Mouse (Mus musculus): ENCODE data around the gene Mrtfb. TPM values are rescaled to one million over a fixed set of nuclear protein-coding genes. Genes with fewer than 3 reads are reported as not detected.

The Mrtfb gene
- polyA plus RNA-seq, 1 experiment from 2014 or later = 13.5 TPM

DNA sequence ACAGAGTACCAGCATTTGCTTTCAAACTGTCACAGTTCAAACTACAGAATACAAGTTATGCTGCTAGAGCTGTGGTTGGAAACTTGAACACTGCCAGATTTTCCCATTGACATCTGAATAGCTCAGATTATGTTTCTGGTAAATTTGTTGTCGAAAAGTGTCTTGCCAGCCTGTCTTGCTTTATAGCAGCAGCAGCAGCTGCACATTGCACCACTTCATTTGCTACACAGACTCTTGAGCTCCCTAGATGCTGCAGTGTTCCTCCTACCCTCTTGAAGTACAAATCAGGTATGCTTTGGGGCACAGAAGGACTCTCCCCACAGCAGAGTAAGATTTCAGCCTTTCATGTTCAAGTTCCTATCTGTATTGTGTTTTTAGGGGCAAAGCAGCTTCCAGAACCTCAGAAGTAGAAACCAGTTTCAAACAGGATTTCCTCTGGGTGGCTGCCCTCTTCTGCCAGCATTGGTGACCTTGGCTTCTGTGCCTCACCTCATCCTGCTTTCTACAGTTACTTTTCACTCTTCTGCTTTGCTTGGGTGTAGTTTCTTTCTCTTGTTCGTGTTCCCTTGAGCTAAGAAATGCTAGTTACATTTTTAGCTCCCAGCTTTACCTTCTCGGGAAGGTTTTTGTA, 49.9 kb downstream of the Mrtfb start:
- Histone ChIP-seq H3K9ac (replicated peaks; ENCODE audit: low read depth, low read length) (no peak overlapping the region), H3K4me1 (ENCODE audit: control insufficient read depth, insufficient read depth, low read length) (no peaks in the 10 kb centered on the region), H3K9me3 (ENCODE audit: control insufficient read depth, low read length) (no peaks in the 10 kb centered on the region), H3K4me2 (ENCODE audit: low read depth, low read length) (no peak overlapping the region), H3K4me3 (ENCODE audit: low read depth, low read length) (no peak overlapping the region), H3K27ac (ENCODE audit: low read depth, low read length) (no peak overlapping the region), H3K27me3 (ENCODE audit: control insufficient read depth, insufficient read depth, low read length) (no peaks in the 10 kb centered on the region), H3K36me3 (ENCODE audit: control insufficient read depth, insufficient read depth, low read length) (no peaks in the 10 kb centered on the region; the same call in 1 of the 2 replicates)
- 90% methylated on average over 3 of the region's 3 CpGs for WGBS
- ATAC-seq (ENCODE audit: low read depth) = no peak

DNA sequence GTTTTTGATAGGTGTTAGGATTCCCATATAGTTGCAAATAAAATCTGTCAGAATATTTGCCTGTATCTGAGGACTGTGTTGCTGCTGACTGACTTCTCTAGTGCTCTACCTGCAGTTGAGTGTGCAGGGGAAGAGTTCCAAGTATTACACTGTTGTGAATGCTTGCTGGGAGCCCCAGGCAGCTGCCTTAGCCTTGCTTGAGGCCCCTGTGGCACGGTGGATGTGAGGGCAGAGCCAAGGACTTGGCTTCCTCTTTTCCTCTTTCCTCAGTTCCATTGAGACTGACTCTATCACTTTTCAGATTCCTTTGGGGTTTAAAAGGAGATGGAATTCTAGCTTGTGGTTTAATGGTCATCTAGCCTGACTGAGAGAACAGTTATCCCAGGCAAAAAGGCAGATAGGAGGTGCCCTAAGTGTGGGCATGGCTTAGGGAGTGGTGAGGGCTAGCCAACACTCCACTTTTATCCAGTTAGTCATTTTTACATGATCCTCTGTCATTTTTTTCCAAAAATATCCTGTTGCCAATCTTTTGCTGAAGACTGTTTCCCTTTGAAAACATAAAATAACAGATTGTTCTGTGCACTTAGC, 53.9 kb downstream of the Mrtfb start:
- ATAC-seq (ENCODE audit: low read depth) = no peak
- Histone ChIP-seq H3K36me3 (ENCODE audit: control insufficient read depth, insufficient read depth, low read length) (no peaks in the 10 kb centered on the region), H3K4me2 (ENCODE audit: low read depth, low read length) (no peak overlapping the region), H3K4me1 (ENCODE audit: control insufficient read depth, insufficient read depth, low read length) (no peaks in the 10 kb centered on the region), H3K27me3 (ENCODE audit: control insufficient read depth, insufficient read depth, low read length) (no peaks in the 10 kb centered on the region), H3K27ac (ENCODE audit: low read depth, low read length) (no peak overlapping the region), H3K4me3 (ENCODE audit: low read depth, low read length) (no peak overlapping the region), H3K9me3 (ENCODE audit: control insufficient read depth, low read length) (no peaks in the 10 kb centered on the region), H3K9ac (replicated peaks; ENCODE audit: low read depth, low read length) (no peak overlapping the region)
- WGBS = 84% methylated on average over 1 of the region's 1 CpGs

DNA sequence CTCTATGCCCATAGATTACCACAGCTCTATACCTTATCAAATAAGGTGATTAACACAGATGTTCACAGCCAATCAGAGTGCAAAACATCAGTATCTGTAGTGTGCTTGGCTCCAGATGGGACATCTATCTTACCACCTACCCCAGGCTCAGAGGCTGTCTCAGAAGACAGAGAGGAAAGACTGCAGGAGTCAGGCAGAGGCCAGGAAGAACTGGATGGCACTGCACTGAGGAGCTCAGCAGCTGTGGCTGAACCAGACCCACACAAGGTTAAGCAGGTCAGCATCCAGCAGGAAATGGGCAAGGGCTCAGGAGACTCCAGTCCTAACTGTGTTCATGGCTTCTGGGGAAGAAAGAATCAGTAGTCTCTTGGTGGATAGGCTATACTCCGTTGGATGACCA, 55.1 kb downstream of the Mrtfb start:
- Histone ChIP-seq H3K36me3 (ENCODE audit: control insufficient read depth, insufficient read depth, low read length) (no peaks in the 10 kb centered on the region), H3K27ac (ENCODE audit: low read depth, low read length) (no peak overlapping the region), H3K4me1 (ENCODE audit: control insufficient read depth, insufficient read depth, low read length) (no peaks in the 10 kb centered on the region), H3K4me2 (ENCODE audit: low read depth, low read length) (no peak overlapping the region), H3K9me3 (ENCODE audit: control insufficient read depth, low read length) (no peaks in the 10 kb centered on the region), H3K9ac (replicated peaks; ENCODE audit: low read depth, low read length) (no peak overlapping the region), H3K27me3 (ENCODE audit: control insufficient read depth, insufficient read depth, low read length) (no peaks in the 10 kb centered on the region), H3K4me3 (ENCODE audit: low read depth, low read length) (no peak overlapping the region)
- no peak for ATAC-seq (ENCODE audit: low read depth)
- WGBS = 97% methylated on average over 1 of the region's 1 CpGs

DNA sequence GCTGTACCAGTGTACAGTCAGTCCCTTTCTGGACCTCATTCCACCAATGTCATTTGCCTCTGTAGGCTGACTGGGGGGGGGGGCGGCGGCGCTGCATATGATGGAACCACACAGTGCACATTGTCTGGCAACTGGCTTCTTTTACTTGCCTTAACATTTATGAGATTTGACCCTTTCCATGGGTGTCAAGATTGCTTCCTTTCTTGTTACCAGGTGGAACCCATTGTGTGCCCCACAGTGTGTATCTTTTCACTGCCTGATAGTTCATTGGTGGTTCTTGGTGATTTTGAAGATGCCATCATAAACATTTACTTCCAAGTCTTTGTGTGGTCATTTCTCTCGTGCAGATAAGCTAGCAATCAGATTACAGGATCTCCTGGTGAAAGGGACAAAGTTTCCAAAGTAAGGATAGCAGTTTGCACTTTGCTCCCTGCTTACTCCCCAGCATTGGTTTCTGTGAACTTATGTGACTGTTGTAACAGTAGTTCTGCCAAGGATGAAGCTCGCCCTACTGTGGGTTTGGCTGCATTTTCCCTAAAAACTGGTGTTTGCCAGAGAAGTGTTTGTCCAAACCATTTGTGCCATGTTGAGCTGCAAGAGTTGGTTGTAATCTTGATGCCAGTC, 56.9 kb downstream of the Mrtfb start:
- WGBS = 93% methylated on average over 5 of the region's 5 CpGs
- no peaks in the 10 kb centered on the region for H3K4me1 ChIP-seq (ENCODE audit: control insufficient read depth, insufficient read depth, low read length)
- no peak overlapping the region for H3K4me3 ChIP-seq (ENCODE audit: low read depth, low read length)
- H3K36me3 ChIP-seq (ENCODE audit: control insufficient read depth, insufficient read depth, low read length) = no peaks in the 10 kb centered on the region
- ATAC-seq (ENCODE audit: low read depth) = no peak
- no peak overlapping the region for H3K27ac ChIP-seq (ENCODE audit: low read depth, low read length)
- no peaks in the 10 kb centered on the region for H3K9me3 ChIP-seq (ENCODE audit: control insufficient read depth, low read length)
- no peak overlapping the region for H3K9ac ChIP-seq (replicated peaks; ENCODE audit: low read depth, low read length)
- H3K27me3 ChIP-seq (ENCODE audit: control insufficient read depth, insufficient read depth, low read length) = no peaks in the 10 kb centered on the region
- no peak overlapping the region for H3K4me2 ChIP-seq (ENCODE audit: low read depth, low read length)

DNA sequence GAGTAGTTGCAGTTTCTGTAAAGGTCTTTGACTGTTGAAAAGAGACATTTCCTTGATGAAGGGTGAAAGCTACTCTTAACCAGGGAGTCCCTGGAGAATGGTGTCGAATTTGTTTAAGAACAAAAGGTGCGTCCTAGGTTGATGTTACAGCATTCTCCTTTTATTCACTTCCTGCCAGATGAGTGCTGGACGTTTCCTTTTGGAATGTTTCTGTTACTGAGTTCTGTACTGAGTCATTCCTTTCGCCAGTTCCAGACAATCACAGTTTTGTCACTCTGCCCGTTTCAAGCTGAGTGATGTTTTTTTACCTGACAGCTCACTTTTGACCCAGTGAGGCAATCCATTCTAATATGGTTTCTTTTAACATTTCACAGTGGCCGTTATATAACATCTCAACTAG, 67.5 kb downstream of the Mrtfb start:
- no peak for ATAC-seq (ENCODE audit: low read depth)
- H3K4me3 ChIP-seq (ENCODE audit: low read depth, low read length) = no peak overlapping the region

DNA sequence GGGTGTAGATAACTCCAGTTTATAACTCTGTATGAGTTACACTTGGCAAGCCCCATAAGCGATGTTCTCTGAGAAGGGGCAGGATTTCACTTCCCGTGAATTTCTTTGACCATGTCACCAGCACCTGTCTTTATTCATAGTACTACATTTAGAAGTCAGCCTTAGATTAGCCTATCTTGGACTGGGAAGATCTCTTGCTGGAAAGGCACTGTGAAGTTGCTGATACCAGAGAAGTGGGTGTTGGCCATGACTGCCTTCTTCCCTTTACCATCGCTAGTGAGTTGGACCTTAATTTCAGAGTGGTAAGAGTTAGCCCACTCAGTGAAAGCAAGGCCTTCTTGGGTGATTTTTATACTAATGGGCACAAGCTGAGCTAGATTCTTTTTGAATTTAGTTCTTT, 70.3 kb downstream of the Mrtfb start:
- no peaks in the 10 kb centered on the region for H3K36me3 ChIP-seq (ENCODE audit: control insufficient read depth, insufficient read depth, low read length)
- no peak overlapping the region for H3K4me3 ChIP-seq (ENCODE audit: low read depth, low read length)
- no peaks in the 10 kb centered on the region for H3K27me3 ChIP-seq (ENCODE audit: control insufficient read depth, insufficient read depth, low read length)
- no peak overlapping the region for H3K9ac ChIP-seq (replicated peaks; ENCODE audit: low read depth, low read length)
- WGBS = 98% methylated on average over 3 of the region's 3 CpGs
- H3K27ac ChIP-seq (ENCODE audit: low read depth, low read length) = no peak overlapping the region
- H3K9me3 ChIP-seq (ENCODE audit: control insufficient read depth, low read length) = no peaks in the 10 kb centered on the region
- no peaks in the 10 kb centered on the region for H3K4me1 ChIP-seq (ENCODE audit: control insufficient read depth, insufficient read depth, low read length)
- no peak overlapping the region for H3K4me2 ChIP-seq (ENCODE audit: low read depth, low read length)
- ATAC-seq (ENCODE audit: low read depth) = no peak

More for the DNA sequence above, 67.5 kb downstream of the Mrtfb start:
- H3K4me1 ChIP-seq (ENCODE audit: control insufficient read depth, insufficient read depth, low read length) = no peaks in the 10 kb centered on the region
- H3K9me3 ChIP-seq (ENCODE audit: control insufficient read depth, low read length) = no peaks in the 10 kb centered on the region
- H3K27ac ChIP-seq (ENCODE audit: low read depth, low read length) = no peak overlapping the region
- H3K27me3 ChIP-seq (ENCODE audit: control insufficient read depth, insufficient read depth, low read length) = no peaks in the 10 kb centered on the region
- H3K4me2 ChIP-seq (ENCODE audit: low read depth, low read length) = no peak overlapping the region
- 43% methylated on average over 6 of the region's 6 CpGs for WGBS
- H3K9ac ChIP-seq (replicated peaks; ENCODE audit: low read depth, low read length) = no peak overlapping the region
- no peaks in the 10 kb centered on the region for H3K36me3 ChIP-seq (ENCODE audit: control insufficient read depth, insufficient read depth, low read length)

DNA sequence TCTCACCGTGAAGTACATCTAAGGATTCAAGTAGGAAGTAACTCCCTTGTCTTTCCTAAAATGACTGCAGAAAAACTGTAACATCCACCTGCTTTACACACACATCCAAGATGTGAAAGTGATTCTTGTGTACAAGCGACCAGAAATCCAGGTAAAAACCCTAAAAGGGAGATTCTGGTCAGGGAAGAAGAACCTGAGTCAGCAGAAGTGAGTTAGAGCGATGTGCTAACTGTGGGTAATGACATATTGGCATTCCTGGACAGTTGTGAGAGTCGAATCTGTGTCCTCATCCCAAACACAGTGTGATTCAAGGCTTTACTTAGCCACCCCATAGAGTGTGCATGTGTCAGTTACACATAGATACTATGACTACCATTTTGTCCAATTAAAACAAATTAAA, 72.4 kb downstream of the Mrtfb start:
- H3K36me3 ChIP-seq (ENCODE audit: control insufficient read depth, insufficient read depth, low read length) = no peaks in the 10 kb centered on the region

DNA sequence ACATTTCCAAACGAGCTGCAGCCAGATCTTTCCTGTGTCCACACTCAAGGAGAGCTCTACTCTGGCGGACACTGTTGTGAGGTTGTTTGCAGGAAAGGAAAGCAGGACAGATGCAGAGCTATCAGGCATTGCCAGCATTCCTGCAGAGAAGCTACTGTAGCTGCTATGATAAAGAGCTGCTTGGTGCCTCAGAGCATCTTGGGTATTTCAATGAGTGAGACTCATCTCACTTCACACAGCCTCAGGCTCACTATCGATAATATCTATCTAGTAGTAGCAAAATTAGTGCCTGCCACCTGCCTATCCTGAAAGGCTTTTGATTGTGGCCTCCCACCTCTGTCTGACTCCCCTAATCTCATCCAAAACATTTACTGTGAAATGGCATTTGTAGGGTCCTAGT, 73.4 kb downstream of the Mrtfb start:
- Histone ChIP-seq H3K36me3 (ENCODE audit: control insufficient read depth, insufficient read depth, low read length) (no peaks in the 10 kb centered on the region), H3K4me3 (ENCODE audit: low read depth, low read length) (no peak overlapping the region), H3K27ac (ENCODE audit: low read depth, low read length) (no peak overlapping the region), H3K4me2 (ENCODE audit: low read depth, low read length) (no peak overlapping the region), H3K4me1 (ENCODE audit: control insufficient read depth, insufficient read depth, low read length) (no peaks in the 10 kb centered on the region), H3K9me3 (ENCODE audit: control insufficient read depth, low read length) (no peaks in the 10 kb centered on the region), H3K27me3 (ENCODE audit: control insufficient read depth, insufficient read depth, low read length) (no peaks in the 10 kb centered on the region), H3K9ac (replicated peaks; ENCODE audit: low read depth, low read length) (no peak overlapping the region)
- 74% methylated on average over 3 of the region's 3 CpGs for WGBS
- ATAC-seq (ENCODE audit: low read depth) = no peak

More for the DNA sequence above, 72.4 kb downstream of the Mrtfb start:
- Histone ChIP-seq H3K4me2 (ENCODE audit: low read depth, low read length) (no peak overlapping the region), H3K27me3 (ENCODE audit: control insufficient read depth, insufficient read depth, low read length) (no peaks in the 10 kb centered on the region), H3K27ac (ENCODE audit: low read depth, low read length) (no peak overlapping the region), H3K4me1 (ENCODE audit: control insufficient read depth, insufficient read depth, low read length) (no peaks in the 10 kb centered on the region), H3K4me3 (ENCODE audit: low read depth, low read length) (no peak overlapping the region), H3K9ac (replicated peaks; ENCODE audit: low read depth, low read length) (no peak overlapping the region), H3K9me3 (ENCODE audit: control insufficient read depth, low read length) (no peaks in the 10 kb centered on the region)
- no peak for ATAC-seq (ENCODE audit: low read depth)
- WGBS = 94% methylated on average over 4 of the region's 4 CpGs

DNA sequence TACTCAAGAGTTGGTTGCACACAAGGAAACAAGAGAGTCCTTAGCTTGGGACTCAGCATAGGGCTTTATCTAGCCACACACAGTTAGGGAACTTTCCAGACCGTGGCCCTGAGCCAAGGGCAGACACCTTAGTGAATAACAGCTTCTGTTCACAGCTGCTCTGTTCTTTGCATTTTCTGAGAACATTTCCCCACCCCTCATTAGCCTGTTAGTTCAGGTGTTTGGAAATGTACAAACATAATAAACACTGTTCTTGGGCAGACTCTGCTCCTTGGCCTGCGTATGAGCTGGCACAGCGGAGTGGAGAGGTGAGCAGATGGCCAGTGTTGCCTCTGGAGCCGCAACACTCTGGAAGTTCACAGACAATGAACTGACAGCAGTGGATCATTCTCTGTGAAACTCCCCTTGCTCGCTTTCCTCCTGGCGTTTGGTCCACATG, 74.0 kb downstream of the Mrtfb start:
- 50% methylated on average over 6 of the region's 6 CpGs for WGBS
- no peak for ATAC-seq (ENCODE audit: low read depth)
- H3K4me1 ChIP-seq (ENCODE audit: control insufficient read depth, insufficient read depth, low read length) = no peaks in the 10 kb centered on the region

More for the DNA sequence above, 74.0 kb downstream of the Mrtfb start:
- Histone ChIP-seq H3K9me3 (ENCODE audit: control insufficient read depth, low read length) (no peaks in the 10 kb centered on the region), H3K27ac (ENCODE audit: low read depth, low read length) (no peak overlapping the region), H3K27me3 (ENCODE audit: control insufficient read depth, insufficient read depth, low read length) (no peaks in the 10 kb centered on the region), H3K4me2 (ENCODE audit: low read depth, low read length) (no peak overlapping the region), H3K4me3 (ENCODE audit: low read depth, low read length) (no peak overlapping the region), H3K36me3 (ENCODE audit: control insufficient read depth, insufficient read depth, low read length) (no peaks in the 10 kb centered on the region), H3K9ac (replicated peaks; ENCODE audit: low read depth, low read length) (no peak overlapping the region)

Measured in neural tube, embryonic 14.5 days (tissue).